ENCODE assay signal across 7 mouse cellular contexts in the genomic region with DNA sequence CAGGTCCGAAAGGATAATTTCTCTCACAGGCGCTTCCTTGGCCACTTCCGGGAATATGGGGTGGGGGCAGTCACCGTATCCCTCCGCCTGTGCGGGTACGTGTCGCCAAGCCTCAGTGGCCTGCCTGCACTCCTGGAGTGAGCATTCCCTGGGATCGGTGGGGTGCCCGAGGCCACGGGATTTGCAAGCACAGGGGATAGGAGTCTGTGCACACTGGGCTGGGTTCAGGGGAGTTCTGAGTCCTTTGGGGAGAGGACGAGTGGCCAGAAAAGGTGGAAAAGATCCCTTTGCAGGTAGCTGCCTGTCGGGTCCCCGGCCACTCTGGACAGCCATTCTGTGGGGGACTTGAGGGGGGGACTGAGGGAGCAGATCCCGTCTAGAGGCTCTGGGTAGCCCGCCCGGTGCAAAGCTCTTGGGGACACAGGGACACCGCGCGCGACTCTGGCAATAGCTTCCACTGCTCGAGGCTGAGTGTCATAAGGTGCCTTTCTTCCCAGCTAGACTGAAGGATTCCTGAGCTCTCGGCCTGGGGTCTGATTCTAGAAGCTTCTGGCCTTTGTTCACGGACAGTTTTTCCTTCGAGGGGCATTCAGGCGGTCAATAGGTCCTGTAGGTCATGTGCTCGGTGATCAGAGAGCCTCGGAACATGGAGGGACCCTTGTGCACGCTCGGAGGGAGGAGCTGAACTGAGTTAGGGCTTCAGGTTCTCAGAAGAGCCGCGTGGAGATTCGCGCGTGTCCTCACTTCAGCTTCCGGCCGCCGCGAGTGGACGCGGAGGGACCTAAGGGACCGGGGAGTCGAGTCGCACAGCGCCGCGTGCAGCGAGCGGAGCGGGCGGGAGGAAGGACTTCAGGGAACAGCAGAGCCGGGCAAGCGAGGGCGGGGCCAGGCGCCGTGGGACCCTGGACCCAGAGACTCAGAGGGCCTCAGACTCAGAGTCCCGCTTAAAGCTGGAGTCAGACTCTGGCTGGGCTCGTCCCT. TPM values are rescaled to one million over a fixed set of nuclear protein-coding genes. Genes with fewer than 3 reads are reported as not detected.
A peak's percentile ranks its signal among the peaks of the same experiment; 100 is the strongest.
DNase-seq lines count a peak whose midpoint lies in the region; ATAC-seq and TF ChIP-seq lines count a peak whose summit lies in the region.

No protein-coding gene starts in this region.

- no peak for TF ChIP-seq CTCF in bone marrow, adult 2 months (IDR thresholded peaks at IDR 0.05; ENCODE audit: control insufficient read depth, insufficient read depth, low read length)
- TF ChIP-seq CTCF in midbrain, postnatal 0 days (IDR thresholded peaks at IDR 0.05) = no peak

- no peaks in the 10 kb centered on the region for H3K9me3 ChIP-seq in forebrain, embryonic 10.5 days
- no peaks in the 10 kb centered on the region for H3K9me3 ChIP-seq in midbrain, postnatal 0 days (ENCODE audit: low read length)

- ATAC-seq in midbrain, postnatal 0 days (ENCODE audit: low FRiP score) = peak; percentile 81

- H3K4me2 ChIP-seq in midbrain, postnatal 0 days (ENCODE audit: low read depth, low read length, poor library complexity, severe bottlenecking) = peak overlapping the region; percentile 90

- WGBS in bone marrow, adult 2 months = under 1% methylated on average over 58 of the region's 58 CpGs
- under 1% methylated on average over 58 of the region's 58 CpGs for WGBS in forebrain, embryonic 10.5 days
- under 1% methylated on average over 58 of the region's 58 CpGs for WGBS in midbrain, postnatal 0 days

- peak overlapping the region; percentile 37 for H3K9ac ChIP-seq in midbrain, postnatal 0 days (replicated peaks; ENCODE audit: low read length, poor library complexity, severe bottlenecking)

- no peak overlapping the region for H3K27ac ChIP-seq in bone marrow, adult 2 months (ENCODE audit: control insufficient read depth, insufficient read depth, low read depth, low read length, poor library complexity)
- H3K27ac ChIP-seq in forebrain, embryonic 10.5 days = peak overlapping the region; percentile 86
- no peak overlapping the region; the same call in 1 of the 2 replicates for H3K27ac ChIP-seq in midbrain, postnatal 0 days (ENCODE audit: low read depth, low read length)

- no peaks in the 10 kb centered on the region for H3K36me3 ChIP-seq in forebrain, embryonic 10.5 days (replicated peaks)
- no peaks in the 10 kb centered on the region for H3K36me3 ChIP-seq in midbrain, postnatal 0 days (ENCODE audit: insufficient read depth, low read length)

- DNase-seq in adrenal gland, adult (ENCODE audit: inconsistent age in 2 of 2, low spot score in 1 of 2) = peak; percentile 86 to 93
- peak; percentile 64 for DNase-seq in forebrain, embryonic 10.5 days (ENCODE audit: extremely low spot score, low spot score)
- peak; percentile 71 for DNase-seq in heart, postnatal 4 days
- DNase-seq in liver = peak; percentile 63
- peak; percentile 77 for DNase-seq in midbrain, postnatal 0 days (ENCODE audit: low spot score)
- no peak for DNase-seq in spleen, adult 18-20 months

- TF ChIP-seq POLR2A in bone marrow, adult 2 months (IDR thresholded peaks at IDR 0.05; ENCODE audit: borderline replicate concordance, control insufficient read depth, low read depth, low read length) = no peak

- H3K27me3 ChIP-seq in forebrain, embryonic 10.5 days (ENCODE audit: poor library complexity, severe bottlenecking) = peaks cover 70% of the 10 kb centered on the region
- no peaks in the 10 kb centered on the region for H3K27me3 ChIP-seq in midbrain, postnatal 0 days (ENCODE audit: insufficient read depth, low read length)

- no peaks in the 10 kb centered on the region; the same call in none of the 2 replicates for H3K4me1 ChIP-seq in bone marrow, adult 2 months (ENCODE audit: control insufficient read depth, insufficient read depth, low read length)
- H3K4me1 ChIP-seq in forebrain, embryonic 10.5 days = peaks cover 35% of the 10 kb centered on the region
- H3K4me1 ChIP-seq in midbrain, postnatal 0 days (ENCODE audit: insufficient read depth, low read length) = no peaks in the 10 kb centered on the region; the same call in 1 of the 2 replicates

- H3K4me3 ChIP-seq in bone marrow, adult 2 months (replicated peaks; ENCODE audit: control insufficient read depth, low read depth, low read length) = peak overlapping the region; percentile 16
- H3K4me3 ChIP-seq in forebrain, embryonic 10.5 days = peak overlapping the region; percentile 57
- H3K4me3 ChIP-seq in midbrain, postnatal 0 days (ENCODE audit: low read depth, low read length) = peak overlapping the region; percentile 40

RNA-seq across cellular contexts. Expression of gene Meis1, which starts 8.1 kb away (rescaled TPM):
- 5.5 and 7.8 TPM in 2 replicates for polyA plus RNA-seq in bone marrow, adult 2 months (2011; ENCODE audit: insufficient read depth, insufficient read length, low replicate concordance, missing spikeins)
- 36.1 and 39.6 TPM in 2 replicates for polyA plus RNA-seq in forebrain, embryonic 10.5 days (2016; fragmentation: Nextera tagmentation; extraction: Ambion mirVana)
- 10 to 100 TPM; 37.8 to 41.6 TPM for total RNA-seq in heart, postnatal 4 days (2021)
- total RNA-seq in midbrain, postnatal 0 days (2014; rRNA removed) = 28.6 and 40.1 TPM in 2 replicates
- 16.1 and 18.8 TPM in 2 replicates for polyA plus RNA-seq in midbrain, postnatal 0 days (2015; fragmentation: Nextera tagmentation; extraction: Ambion mirVana)

Comparison
In these comparisons a context has a peak if more than half of its experiments do, and no peak if none do; other contexts are left out.
1. DNase-seq: peak in adrenal gland, adult (2 of 2), forebrain, embryonic 10.5 days (single experiment), heart, postnatal 4 days (single experiment), liver (single experiment) and midbrain, postnatal 0 days (single experiment); none in spleen, adult 18-20 months (0 of 2).
2. Peak in every context shown above with its lines, with median percentiles within 50 percentile points of each other: H3K4me3 ChIP-seq.